Mouse (Mus musculus): ENCODE results near the gene Mfng. TPM values are rescaled to one million over a fixed set of nuclear protein-coding genes. Genes with fewer than 3 reads are reported as not detected.

Mfng gene
- polyA plus RNA-seq, 1 experiment from 2014 or later, result 7.2 TPM

DNA sequence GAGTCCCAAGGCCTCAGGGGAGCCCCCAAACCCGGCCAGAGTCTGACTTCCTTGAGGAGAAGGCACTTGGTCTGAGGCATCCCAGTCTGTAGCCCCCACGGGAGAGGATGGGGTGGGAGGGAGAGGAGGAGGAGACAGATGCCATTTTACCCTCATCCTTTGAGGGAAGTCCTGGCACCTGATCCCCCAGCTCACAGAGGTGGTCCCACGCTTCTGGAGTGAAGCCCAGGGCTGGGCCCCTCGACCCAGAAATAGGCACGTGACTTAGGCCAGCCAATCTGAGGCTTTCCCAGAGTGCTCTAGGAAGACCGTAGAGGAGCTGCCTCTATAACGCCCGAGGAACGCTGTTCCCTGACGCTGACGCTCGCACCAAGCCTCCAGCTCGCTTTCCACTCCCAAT, 12.2 kb downstream of the Mfng start:
- ATAC-seq, result no peak
- H3K9ac ChIP-seq (ENCODE audit: low read depth, low read length), result no peak overlapping the region
- H3K4me2 ChIP-seq (replicated peaks; ENCODE audit: low read depth), result no peak overlapping the region
- no peaks in the 10 kb centered on the region for H3K9me3 ChIP-seq (ENCODE audit: control insufficient read depth)
- TF ChIP-seq CTCF (IDR thresholded peaks at IDR 0.05; ENCODE audit: low read depth), result no peak
- no peaks in the 10 kb centered on the region for H3K27me3 ChIP-seq (replicated peaks; ENCODE audit: control insufficient read depth, insufficient read depth, low read length)
- H3K4me1 ChIP-seq (replicated peaks; ENCODE audit: control insufficient read depth, insufficient read depth, low read length), result no peaks in the 10 kb centered on the region
- no peak overlapping the region for H3K27ac ChIP-seq (ENCODE audit: low read depth, low read length)
- WGBS, result 86% methylated on average over 13 of the region's 13 CpGs
- no peak overlapping the region for H3K4me3 ChIP-seq (ENCODE audit: low read depth, low read length)
- H3K36me3 ChIP-seq (ENCODE audit: control insufficient read depth, insufficient read depth), result no peaks in the 10 kb centered on the region

DNA sequence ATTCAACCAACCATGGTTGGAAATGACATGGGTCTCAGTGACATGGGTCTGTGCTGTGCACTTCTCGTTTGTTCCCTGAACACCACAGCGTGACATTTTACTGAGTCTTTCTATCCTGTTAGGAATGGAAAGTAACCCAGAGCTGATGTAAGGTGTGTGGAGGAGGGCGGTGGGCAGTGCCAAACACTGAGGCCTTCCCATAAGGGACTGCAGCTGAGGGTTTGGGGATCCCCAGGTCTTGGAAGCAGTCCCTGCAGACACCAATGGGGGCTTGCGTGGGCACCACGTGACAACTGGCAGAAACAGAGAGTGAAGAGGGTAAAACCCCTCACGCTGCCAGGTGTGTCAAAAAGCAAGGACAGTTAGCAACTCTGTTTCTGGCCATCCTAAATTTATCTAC, 15.1 kb downstream of the Mfng start:
- 82% methylated on average over 6 of the region's 6 CpGs for WGBS
- Histone ChIP-seq H3K4me1 (replicated peaks; ENCODE audit: control insufficient read depth, insufficient read depth, low read length) (no peaks in the 10 kb centered on the region), H3K36me3 (ENCODE audit: control insufficient read depth, insufficient read depth) (no peaks in the 10 kb centered on the region), H3K9me3 (ENCODE audit: control insufficient read depth) (no peaks in the 10 kb centered on the region), H3K27ac (ENCODE audit: low read depth, low read length) (no peak overlapping the region), H3K27me3 (replicated peaks; ENCODE audit: control insufficient read depth, insufficient read depth, low read length) (no peaks in the 10 kb centered on the region), H3K4me2 (replicated peaks; ENCODE audit: low read depth) (no peak overlapping the region), H3K4me3 (ENCODE audit: low read depth, low read length) (no peak overlapping the region), H3K9ac (ENCODE audit: low read depth, low read length) (no peak overlapping the region)
- ATAC-seq, result no peak
- TF ChIP-seq CTCF (IDR thresholded peaks at IDR 0.05; ENCODE audit: low read depth), result no peak

DNA sequence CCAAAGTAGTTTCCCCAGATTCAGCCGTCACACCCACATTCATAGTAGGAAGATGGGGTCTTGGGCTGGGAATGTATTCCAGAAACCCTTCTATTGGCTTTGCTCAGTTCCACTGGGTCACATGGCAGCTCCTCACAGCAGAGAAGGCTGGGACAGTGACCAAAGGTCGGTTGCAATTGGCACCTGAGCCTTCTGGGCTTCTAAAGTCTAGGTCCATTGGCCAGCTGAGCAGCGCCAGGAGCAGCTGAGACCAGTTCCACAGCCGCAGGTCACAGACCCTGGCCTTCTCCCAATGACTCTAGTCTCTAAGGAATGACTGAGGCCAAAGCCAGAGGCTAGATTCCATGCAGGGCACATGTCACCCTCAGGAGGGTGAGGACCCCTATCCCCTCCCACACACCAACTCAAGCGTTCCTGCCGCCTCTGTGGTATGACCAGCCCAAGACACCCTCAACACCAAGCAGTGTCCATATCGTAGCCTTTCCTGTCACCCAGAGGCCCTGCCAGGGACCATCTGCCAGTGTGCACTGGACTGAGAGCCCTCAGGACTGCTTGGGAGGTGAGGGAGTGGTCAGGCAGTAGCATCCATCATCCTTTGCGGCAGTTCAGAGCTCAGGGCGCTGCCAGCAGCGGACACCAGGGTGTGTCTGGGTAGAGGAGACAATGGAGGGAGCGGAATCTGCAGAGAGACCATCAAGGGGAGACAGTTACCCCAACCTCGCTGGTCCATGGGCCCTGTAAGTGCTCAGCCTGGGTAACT, 17.1 kb downstream of the Mfng start:
- WGBS, result 69% methylated on average over 12 of the region's 12 CpGs
- no peak for ATAC-seq
- Histone ChIP-seq H3K36me3 (ENCODE audit: control insufficient read depth, insufficient read depth) (no peaks in the 10 kb centered on the region), H3K9me3 (ENCODE audit: control insufficient read depth) (no peaks in the 10 kb centered on the region), H3K4me1 (replicated peaks; ENCODE audit: control insufficient read depth, insufficient read depth, low read length) (no peaks in the 10 kb centered on the region), H3K27me3 (replicated peaks; ENCODE audit: control insufficient read depth, insufficient read depth, low read length) (no peaks in the 10 kb centered on the region), H3K4me3 (ENCODE audit: low read depth, low read length) (no peak overlapping the region), H3K27ac (ENCODE audit: low read depth, low read length) (no peak overlapping the region), H3K4me2 (replicated peaks; ENCODE audit: low read depth) (no peak overlapping the region), H3K9ac (ENCODE audit: low read depth, low read length) (no peak overlapping the region)
- no peak for TF ChIP-seq CTCF (IDR thresholded peaks at IDR 0.05; ENCODE audit: low read depth)

DNA sequence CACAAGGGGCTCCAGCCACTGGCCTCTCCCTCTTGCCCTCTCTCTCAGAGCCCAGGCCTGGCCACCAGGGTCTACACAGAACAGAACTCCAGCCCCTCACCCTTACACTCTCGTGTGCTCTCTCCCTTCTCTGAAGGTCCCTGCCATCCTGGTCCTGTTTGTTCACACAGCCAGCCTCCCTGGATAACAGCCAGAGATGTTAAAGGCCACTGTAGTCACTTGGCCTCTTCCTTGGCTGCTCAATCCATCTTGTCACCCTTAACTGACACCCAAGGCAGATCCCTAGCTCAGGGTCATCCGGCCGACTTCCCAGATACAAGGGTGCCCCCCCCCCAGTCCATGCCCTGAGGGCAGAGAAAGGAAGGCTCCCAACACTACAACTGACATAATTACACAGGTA, 18.0 kb downstream of the Mfng start:
- no peaks in the 10 kb centered on the region for H3K4me1 ChIP-seq (replicated peaks; ENCODE audit: control insufficient read depth, insufficient read depth, low read length)
- H3K9me3 ChIP-seq (ENCODE audit: control insufficient read depth), result no peaks in the 10 kb centered on the region
- H3K4me3 ChIP-seq (ENCODE audit: low read depth, low read length), result no peak overlapping the region
- no peaks in the 10 kb centered on the region for H3K36me3 ChIP-seq (ENCODE audit: control insufficient read depth, insufficient read depth)
- H3K27me3 ChIP-seq (replicated peaks; ENCODE audit: control insufficient read depth, insufficient read depth, low read length), result no peaks in the 10 kb centered on the region
- H3K4me2 ChIP-seq (replicated peaks; ENCODE audit: low read depth), result no peak overlapping the region
- 50% methylated on average over 3 of the region's 3 CpGs for WGBS
- no peak for TF ChIP-seq CTCF (IDR thresholded peaks at IDR 0.05; ENCODE audit: low read depth)
- ATAC-seq, result no peak
- H3K27ac ChIP-seq (ENCODE audit: low read depth, low read length), result no peak overlapping the region
- no peak overlapping the region for H3K9ac ChIP-seq (ENCODE audit: low read depth, low read length)

DNA sequence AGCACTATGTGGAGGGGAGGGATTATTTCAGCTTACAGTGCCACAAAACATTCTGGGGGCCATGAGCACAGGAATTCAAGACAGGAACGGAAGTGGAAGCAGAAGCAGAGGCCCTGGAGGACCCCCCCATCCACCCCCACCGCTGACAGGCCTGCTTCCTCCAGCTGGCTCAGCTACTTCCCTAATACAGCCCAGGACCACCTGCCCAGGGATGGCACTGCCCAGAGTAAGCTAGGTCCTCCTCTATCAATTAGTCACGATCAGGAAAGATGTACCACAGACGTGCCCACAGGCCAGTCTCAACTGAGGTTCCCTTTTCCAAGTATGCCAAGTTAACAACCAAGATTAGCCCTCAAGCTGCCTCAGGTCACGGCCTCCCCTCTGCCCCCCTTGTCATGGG, 19.1 kb downstream of the Mfng start:
- no peaks in the 10 kb centered on the region for H3K27me3 ChIP-seq (replicated peaks; ENCODE audit: control insufficient read depth, insufficient read depth, low read length)
- no peak overlapping the region for H3K27ac ChIP-seq (ENCODE audit: low read depth, low read length)
- H3K4me2 ChIP-seq (replicated peaks; ENCODE audit: low read depth), result no peak overlapping the region
- ATAC-seq, result no peak
- H3K9ac ChIP-seq (ENCODE audit: low read depth, low read length), result no peak overlapping the region
- no peaks in the 10 kb centered on the region for H3K9me3 ChIP-seq (ENCODE audit: control insufficient read depth)
- H3K4me1 ChIP-seq (replicated peaks; ENCODE audit: control insufficient read depth, insufficient read depth, low read length), result no peaks in the 10 kb centered on the region
- TF ChIP-seq CTCF (IDR thresholded peaks at IDR 0.05; ENCODE audit: low read depth), result no peak
- no peak overlapping the region for H3K4me3 ChIP-seq (ENCODE audit: low read depth, low read length)
- 73% methylated on average over 5 of the region's 5 CpGs for WGBS
- H3K36me3 ChIP-seq (ENCODE audit: control insufficient read depth, insufficient read depth), result no peaks in the 10 kb centered on the region

DNA sequence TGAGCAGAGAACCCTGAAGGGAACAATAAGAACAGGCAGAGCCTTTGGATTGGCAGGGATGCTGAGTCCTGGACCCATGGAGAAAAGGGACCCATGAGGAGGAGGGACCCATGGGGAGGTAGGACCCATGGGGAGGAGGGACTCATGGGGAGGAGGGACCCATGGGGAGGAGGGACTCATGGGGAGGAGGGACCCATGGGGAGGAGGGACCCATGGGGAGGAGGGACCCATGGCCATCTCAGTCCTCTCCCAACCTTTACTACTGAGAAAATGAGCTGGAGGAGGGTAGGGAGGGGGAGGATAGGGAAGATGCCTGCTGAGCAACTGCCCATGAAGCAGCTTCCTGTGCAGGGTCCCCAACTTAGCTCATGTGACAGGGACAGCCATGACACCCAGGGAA, 20.3 kb downstream of the Mfng start:
- no peaks in the 10 kb centered on the region for H3K4me1 ChIP-seq (replicated peaks; ENCODE audit: control insufficient read depth, insufficient read depth, low read length)
- no peak overlapping the region for H3K4me2 ChIP-seq (replicated peaks; ENCODE audit: low read depth)
- no peak for TF ChIP-seq CTCF (IDR thresholded peaks at IDR 0.05; ENCODE audit: low read depth)
- no peak overlapping the region for H3K4me3 ChIP-seq (ENCODE audit: low read depth, low read length)
- no peak for ATAC-seq
- no peaks in the 10 kb centered on the region for H3K27me3 ChIP-seq (replicated peaks; ENCODE audit: control insufficient read depth, insufficient read depth, low read length)
- no peaks in the 10 kb centered on the region for H3K36me3 ChIP-seq (ENCODE audit: control insufficient read depth, insufficient read depth)
- no peak overlapping the region for H3K9ac ChIP-seq (ENCODE audit: low read depth, low read length)
- no peak overlapping the region for H3K27ac ChIP-seq (ENCODE audit: low read depth, low read length)
- H3K9me3 ChIP-seq (ENCODE audit: control insufficient read depth), result no peaks in the 10 kb centered on the region
